Mouse (Mus musculus): Measurements from ENCODE around the gene Pml.

DNA sequence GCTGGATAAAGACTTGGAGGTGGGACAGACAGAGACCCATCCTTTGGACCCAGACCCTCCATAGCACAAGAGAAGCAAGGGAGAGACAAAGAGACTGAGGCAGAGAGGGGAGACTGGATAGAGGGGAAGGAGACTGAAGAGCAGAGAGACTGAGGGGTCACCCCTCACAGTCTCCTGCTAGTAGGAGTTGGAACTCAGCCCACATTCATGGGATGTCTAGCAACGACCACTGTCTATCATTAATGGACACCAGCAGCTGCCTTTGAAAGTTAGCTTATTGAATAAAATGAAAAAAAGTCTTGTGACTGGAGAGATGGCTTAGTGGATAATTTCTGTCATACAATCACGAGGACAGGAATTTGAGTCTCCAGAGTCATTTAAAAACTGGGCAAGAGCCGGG is 17.5 kb upstream of the Pml start:
- TF ChIP-seq POLR2A (IDR thresholded peaks at IDR 0.05; ENCODE audit: extremely low read depth, insufficient read depth, low read length) (no peak), CTCF (IDR thresholded peaks at IDR 0.05; ENCODE audit: extremely low read depth, insufficient read depth, low read length) (no peak)
